Mouse (Mus musculus): ENCODE measurements around the gene Tnr. TPM values are rescaled to one million over a fixed set of nuclear protein-coding genes. Genes with fewer than 3 reads are reported as not detected.

Tnr gene
- polyA plus RNA-seq, 1 experiment from 2014 or later, result 0.47 TPM

DNA sequence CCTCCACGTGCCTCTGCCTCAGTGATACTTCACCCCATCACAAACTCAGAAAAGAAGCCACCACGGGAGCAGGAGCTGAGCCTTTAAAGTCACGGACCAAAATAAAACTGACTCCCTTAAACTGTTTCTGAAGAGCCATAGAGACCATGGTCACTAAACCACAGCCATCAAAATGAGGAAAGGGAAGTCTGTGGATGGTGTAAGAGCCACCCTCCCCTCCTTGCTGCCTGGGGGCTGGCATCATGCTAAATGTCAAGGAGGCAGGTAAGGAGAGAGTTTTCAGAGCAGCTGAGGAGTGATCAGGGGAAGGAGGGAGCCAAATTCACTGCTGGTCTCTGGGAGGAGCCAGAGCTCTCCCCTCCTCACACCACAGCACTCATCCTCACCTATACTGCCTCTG is 290.8 kb downstream of the Tnr start:
- Histone ChIP-seq H3K27ac (ENCODE audit: low read depth, low read length) (no peak overlapping the region), H3K4me2 (replicated peaks; ENCODE audit: low read depth) (no peak overlapping the region), H3K9me3 (ENCODE audit: control insufficient read depth) (no peaks in the 10 kb centered on the region), H3K27me3 (replicated peaks; ENCODE audit: control insufficient read depth, insufficient read depth, low read length) (no peaks in the 10 kb centered on the region), H3K4me3 (ENCODE audit: low read depth, low read length) (no peak overlapping the region), H3K36me3 (ENCODE audit: control insufficient read depth, insufficient read depth) (no peaks in the 10 kb centered on the region), H3K9ac (ENCODE audit: low read depth, low read length) (no peak overlapping the region), H3K4me1 (replicated peaks; ENCODE audit: control insufficient read depth, insufficient read depth, low read length) (no peaks in the 10 kb centered on the region)
- no peak for ATAC-seq
- TF ChIP-seq CTCF (IDR thresholded peaks at IDR 0.05; ENCODE audit: low read depth), result no peak
- WGBS, result 52% methylated on average over 3 of the region's 3 CpGs

DNA sequence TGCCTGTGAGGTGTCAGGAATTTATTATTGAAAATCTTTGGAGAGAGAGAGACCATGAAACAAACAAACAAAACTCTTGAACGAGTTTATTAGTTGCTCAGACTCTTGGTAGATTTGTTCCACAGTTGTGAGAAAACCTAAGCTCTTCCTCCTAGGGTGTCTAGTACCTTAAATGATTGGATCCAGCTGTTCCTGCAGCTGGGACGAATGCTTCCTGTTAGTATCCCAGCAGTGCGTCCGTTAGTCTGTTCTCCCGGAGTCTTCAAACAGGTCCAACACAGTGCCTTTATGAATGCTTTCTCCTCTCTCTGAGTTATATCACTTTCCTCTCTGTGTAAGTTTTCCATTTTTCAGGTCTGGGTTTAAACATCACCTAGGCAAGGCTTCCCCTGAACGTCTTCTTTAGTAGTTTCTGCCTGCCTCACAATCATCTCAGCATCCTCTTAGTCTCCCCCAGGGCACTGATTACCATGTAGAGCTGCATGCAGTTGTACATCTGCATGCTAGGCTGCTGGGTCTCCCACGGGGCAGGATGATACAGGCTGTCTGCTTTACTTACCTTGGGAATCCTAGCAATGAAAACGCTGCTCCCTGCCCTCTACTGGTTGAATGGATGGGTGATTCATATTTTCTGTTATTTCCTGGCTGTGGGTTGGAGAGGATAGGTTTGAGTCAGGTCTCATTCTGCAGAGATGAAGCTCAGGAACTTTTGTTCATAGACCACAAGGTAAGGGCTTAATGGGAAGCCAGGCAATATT is 293.2 kb downstream of the Tnr start:
- peak; percentile 47 for TF ChIP-seq CTCF (IDR thresholded peaks at IDR 0.05; ENCODE audit: low read depth)
- Histone ChIP-seq H3K27ac (ENCODE audit: low read depth, low read length) (no peak overlapping the region), H3K4me2 (replicated peaks; ENCODE audit: low read depth) (no peak overlapping the region)

DNA sequence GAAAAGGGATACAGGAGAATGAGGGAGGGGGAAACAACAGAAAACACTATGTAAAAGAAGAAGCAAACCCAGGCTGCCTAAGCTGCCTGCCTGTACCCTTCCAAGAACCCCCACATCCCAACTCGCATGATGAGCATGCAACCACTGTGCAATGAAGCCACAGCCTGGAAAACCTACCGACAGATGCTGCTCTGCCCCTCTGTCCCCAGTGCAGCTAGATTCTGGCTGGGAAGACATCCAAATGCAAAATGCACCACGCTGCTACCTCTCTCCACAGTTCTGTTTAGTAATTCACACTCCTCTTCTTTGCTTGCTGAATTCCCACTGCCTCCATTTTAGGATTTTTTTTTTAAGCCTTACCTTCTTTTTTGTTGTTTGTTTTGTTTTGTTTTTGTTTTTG is 295.9 kb downstream of the Tnr start:
- Histone ChIP-seq H3K27me3 (replicated peaks; ENCODE audit: control insufficient read depth, insufficient read depth, low read length) (no peaks in the 10 kb centered on the region), H3K4me1 (replicated peaks; ENCODE audit: control insufficient read depth, insufficient read depth, low read length) (no peaks in the 10 kb centered on the region), H3K27ac (ENCODE audit: low read depth, low read length) (no peak overlapping the region), H3K4me2 (replicated peaks; ENCODE audit: low read depth) (no peak overlapping the region), H3K9me3 (ENCODE audit: control insufficient read depth) (no peaks in the 10 kb centered on the region), H3K4me3 (ENCODE audit: low read depth, low read length) (no peak overlapping the region), H3K36me3 (ENCODE audit: control insufficient read depth, insufficient read depth) (no peaks in the 10 kb centered on the region), H3K9ac (ENCODE audit: low read depth, low read length) (no peak overlapping the region)
- TF ChIP-seq CTCF (IDR thresholded peaks at IDR 0.05; ENCODE audit: low read depth), result no peak
- no peak for ATAC-seq
- 47% methylated on average over 3 of the region's 3 CpGs for whole genome bisulfite sequencing

More for the DNA sequence above, 293.2 kb downstream of the Tnr start:
- no peaks in the 10 kb centered on the region for H3K27me3 ChIP-seq (replicated peaks; ENCODE audit: control insufficient read depth, insufficient read depth, low read length)
- H3K4me3 ChIP-seq (ENCODE audit: low read depth, low read length), result no peak overlapping the region
- no peaks in the 10 kb centered on the region for H3K4me1 ChIP-seq (replicated peaks; ENCODE audit: control insufficient read depth, insufficient read depth, low read length)
- no peaks in the 10 kb centered on the region for H3K36me3 ChIP-seq (ENCODE audit: control insufficient read depth, insufficient read depth)
- WGBS, result 37% methylated on average over 8 of the region's 8 CpGs
- no peak for ATAC-seq
- H3K9me3 ChIP-seq (ENCODE audit: control insufficient read depth), result no peaks in the 10 kb centered on the region
- H3K9ac ChIP-seq (ENCODE audit: low read depth, low read length), result no peak overlapping the region

DNA sequence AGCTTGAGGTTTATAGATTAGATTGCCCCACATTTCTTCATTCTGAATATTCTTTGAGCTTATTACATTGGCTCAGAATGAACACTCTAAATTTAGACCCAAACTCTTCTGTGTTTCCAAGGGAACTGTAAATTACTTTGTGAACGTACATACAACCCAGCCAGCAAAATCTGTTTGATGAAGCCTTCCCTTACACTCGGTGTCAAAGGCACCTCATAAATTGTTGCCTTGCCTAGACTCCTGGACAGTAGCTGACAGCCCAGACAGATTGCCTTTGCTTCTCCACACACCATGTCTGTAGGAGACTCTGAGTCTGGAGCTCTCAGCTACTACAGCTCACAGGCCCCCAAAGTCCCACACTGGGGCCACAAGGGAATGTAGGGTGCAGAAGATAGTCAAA is 298.8 kb downstream of the Tnr start:
- H3K9me3 ChIP-seq (ENCODE audit: control insufficient read depth), result no peaks in the 10 kb centered on the region
- TF ChIP-seq CTCF (IDR thresholded peaks at IDR 0.05; ENCODE audit: low read depth), result no peak
- H3K27me3 ChIP-seq (replicated peaks; ENCODE audit: control insufficient read depth, insufficient read depth, low read length), result no peaks in the 10 kb centered on the region
- WGBS, result 56% methylated on average over 2 of the region's 2 CpGs
- H3K4me2 ChIP-seq (replicated peaks; ENCODE audit: low read depth), result no peak overlapping the region
- no peak overlapping the region for H3K9ac ChIP-seq (ENCODE audit: low read depth, low read length)
- no peaks in the 10 kb centered on the region for H3K4me1 ChIP-seq (replicated peaks; ENCODE audit: control insufficient read depth, insufficient read depth, low read length)
- no peaks in the 10 kb centered on the region for H3K36me3 ChIP-seq (ENCODE audit: control insufficient read depth, insufficient read depth)
- ATAC-seq, result no peak
- no peak overlapping the region for H3K4me3 ChIP-seq (ENCODE audit: low read depth, low read length)
- no peak overlapping the region for H3K27ac ChIP-seq (ENCODE audit: low read depth, low read length)

DNA sequence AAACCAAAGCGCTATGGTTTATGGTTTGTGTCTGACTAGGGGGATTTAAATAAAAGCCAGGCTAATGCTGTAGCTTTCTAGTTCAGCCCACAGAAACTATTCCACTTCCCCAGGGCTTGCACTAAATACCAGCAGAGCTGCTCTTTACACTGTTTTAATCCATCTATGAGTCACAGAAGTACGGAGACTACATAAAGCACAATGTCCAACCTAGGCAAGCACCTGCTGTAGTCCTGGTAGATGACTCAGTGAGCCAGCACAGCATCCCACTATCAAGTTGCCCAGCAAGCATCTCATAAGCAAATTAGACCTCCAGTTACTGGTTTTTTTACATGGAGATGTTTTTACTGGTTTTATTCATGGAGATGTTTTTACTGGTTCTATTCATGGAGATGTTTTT is 305.0 kb downstream of the Tnr start:
- 81% methylated on average over 2 of the region's 2 CpGs for WGBS
- no peak overlapping the region for H3K4me2 ChIP-seq (replicated peaks; ENCODE audit: low read depth)
- H3K36me3 ChIP-seq (ENCODE audit: control insufficient read depth, insufficient read depth), result no peaks in the 10 kb centered on the region
- no peaks in the 10 kb centered on the region for H3K4me1 ChIP-seq (replicated peaks; ENCODE audit: control insufficient read depth, insufficient read depth, low read length)
- no peak overlapping the region for H3K4me3 ChIP-seq (ENCODE audit: low read depth, low read length)
- no peaks in the 10 kb centered on the region for H3K27me3 ChIP-seq (replicated peaks; ENCODE audit: control insufficient read depth, insufficient read depth, low read length)
- ATAC-seq, result no peak
- no peak for TF ChIP-seq CTCF (IDR thresholded peaks at IDR 0.05; ENCODE audit: low read depth)
- H3K9ac ChIP-seq (ENCODE audit: low read depth, low read length), result no peak overlapping the region
- H3K27ac ChIP-seq (ENCODE audit: low read depth, low read length), result no peak overlapping the region
- no peaks in the 10 kb centered on the region for H3K9me3 ChIP-seq (ENCODE audit: control insufficient read depth)

DNA sequence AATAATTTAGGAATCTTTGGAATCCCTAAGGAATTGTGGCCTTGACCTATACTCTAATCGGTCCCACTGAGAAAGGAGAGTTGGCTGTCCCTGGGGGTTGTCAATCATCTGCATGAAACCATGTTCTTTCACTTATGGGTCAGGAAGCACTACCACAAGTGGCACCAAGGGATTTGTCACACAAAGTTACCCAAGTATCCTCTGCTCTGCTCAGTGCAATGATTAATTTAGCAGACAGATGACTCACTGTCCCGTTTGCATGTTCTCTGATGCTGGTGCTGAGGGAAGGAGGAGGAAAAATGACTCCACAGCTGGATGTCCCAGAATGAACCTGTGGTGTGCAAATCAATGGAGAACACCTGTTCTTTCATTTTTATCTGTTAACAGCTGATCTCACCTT is 309.6 kb downstream of the Tnr start:
- H3K36me3 ChIP-seq (ENCODE audit: control insufficient read depth, insufficient read depth), result no peaks in the 10 kb centered on the region
- H3K27me3 ChIP-seq (replicated peaks; ENCODE audit: control insufficient read depth, insufficient read depth, low read length), result no peaks in the 10 kb centered on the region
- no peak overlapping the region for H3K4me3 ChIP-seq (ENCODE audit: low read depth, low read length)
- no peak for ATAC-seq
- H3K4me1 ChIP-seq (replicated peaks; ENCODE audit: control insufficient read depth, insufficient read depth, low read length), result no peaks in the 10 kb centered on the region
- H3K4me2 ChIP-seq (replicated peaks; ENCODE audit: low read depth), result no peak overlapping the region
- H3K27ac ChIP-seq (ENCODE audit: low read depth, low read length), result no peak overlapping the region
- H3K9me3 ChIP-seq (ENCODE audit: control insufficient read depth), result no peaks in the 10 kb centered on the region
- H3K9ac ChIP-seq (ENCODE audit: low read depth, low read length), result no peak overlapping the region
- 57% methylated on average over 2 of the region's 2 CpGs for WGBS
- TF ChIP-seq CTCF (IDR thresholded peaks at IDR 0.05; ENCODE audit: low read depth), result no peak

All from intestine, postnatal 0 days (tissue).